Mouse (Mus musculus): ENCODE data around the gene Xlr3b.
"Not testable (repeated sequence)": the region's sequence is repeated elsewhere in the genome, so short reads cannot be mapped to it uniquely, and the experiment has no call there.

DNA sequence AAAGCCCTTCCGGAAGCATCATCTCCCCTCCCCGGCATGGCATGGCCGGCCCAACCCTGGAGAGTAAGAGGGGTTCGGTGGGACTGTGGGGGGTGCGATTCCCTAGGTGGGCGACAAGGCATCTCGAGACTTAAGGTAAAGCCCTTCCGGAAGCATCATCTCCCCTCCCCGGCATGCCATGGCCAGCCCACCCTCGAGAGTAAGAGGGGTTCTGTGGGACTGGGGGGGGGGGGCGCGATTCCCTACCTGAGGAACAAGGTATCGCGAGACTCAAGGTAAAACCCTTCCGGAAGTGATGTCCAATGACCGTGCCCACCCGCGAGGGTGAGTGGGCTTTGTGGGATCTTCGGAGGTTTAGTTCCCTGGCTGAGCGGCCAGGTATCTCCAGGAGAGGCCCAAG lies 43.5 kb upstream of the Xlr3b start, which contains the start of gene Xlr5b:
- not testable (repeated sequence) for TF ChIP-seq POLR2A (IDR thresholded peaks at IDR 0.05; ENCODE audit: insufficient read depth, low read depth, low read length); CTCF (IDR thresholded peaks at IDR 0.05)
